Mouse (Mus musculus): Measurements from ENCODE around the gene Gm43517. TPM values are rescaled to one million over a fixed set of nuclear protein-coding genes. Genes with fewer than 3 reads are reported as not detected.

Gm43517 gene
- 0.03 TPM in 1 of 2 replicates, not detected in the other for polyA plus RNA-seq (2012; rRNA removed)
- polyA plus RNA-seq (2014; fragmentation: Nextera tagmentation; extraction: Ambion mirVana): not detected in 2 replicates

- Histone ChIP-seq H3K9me3 (ENCODE audit: control insufficient read depth, low read length) (no peaks in the 10 kb centered on the region), H3K9ac (replicated peaks) (no peak within 1 kb of the TSS), H3K4me2 (ENCODE audit: low read depth) (no peak within 1 kb of the TSS), H3K4me1 (replicated peaks; ENCODE audit: control insufficient read depth in 2 of 2, insufficient read depth in 2 of 2, low read length in 1 of 2) (no peaks in the 10 kb centered on the region), H3K27me3 (ENCODE audit: control insufficient read depth, insufficient read depth, low read length) (peaks cover 76% of the 10 kb centered on the region), H3K27ac (no peak within 1 kb of the TSS), H3K36me3 (replicated peaks; ENCODE audit: control insufficient read depth, insufficient read depth, low read depth) (no peaks in the 10 kb centered on the region), H3K4me3 (ENCODE audit: insufficient read depth in 1 of 2, low read depth in 2 of 2, low read length in 2 of 2) (no peak within 1 kb of the TSS)
- no peak for DNase-seq (ENCODE audit: low read depth in 3 of 3, low spot score in 3 of 3)
- ATAC-seq (ENCODE audit: insufficient read depth): no peak
- 4% methylated on average over 66 of the region's 75 CpGs for WGBS (ENCODE audit: insufficient replicate concordance)
- TF ChIP-seq CTCF (IDR thresholded peaks at IDR 0.05; ENCODE audit: low read depth) (no peak), EP300 (IDR thresholded peaks at IDR 0.05; ENCODE audit: low read depth) (no peak)
Observed at GRCm38 (mm10) chr12:49384876-49385630, at the start of gene Gm43517. Gene Gm43517, plus strand, starts transcription at chr12:49385174.

DNA sequence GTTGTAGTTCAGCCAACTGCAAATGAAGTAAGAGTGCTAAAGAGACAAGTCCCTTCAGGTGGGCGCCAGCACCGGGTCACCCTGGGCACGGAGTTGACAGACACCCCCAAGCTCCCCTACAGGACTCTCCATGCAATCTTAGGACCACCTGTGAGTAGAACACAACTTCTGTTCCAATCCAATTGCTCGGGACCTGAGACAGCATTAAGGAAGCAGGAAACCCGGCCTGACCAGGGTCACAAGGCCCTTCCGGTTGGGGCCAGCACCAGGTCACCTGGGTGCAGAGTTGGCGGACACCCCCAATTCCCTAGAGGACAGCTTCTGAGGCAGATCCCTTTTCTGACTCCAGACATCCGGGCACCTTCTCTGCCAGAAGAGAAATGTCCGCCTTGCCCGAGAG lies 35.3 kb upstream of the Gm43517 start:
- ATAC-seq (ENCODE audit: insufficient read depth): no peak
- Histone ChIP-seq H3K9me3 (ENCODE audit: control insufficient read depth, low read length) (no peaks in the 10 kb centered on the region), H3K9ac (replicated peaks) (no peak overlapping the region), H3K36me3 (replicated peaks; ENCODE audit: control insufficient read depth, insufficient read depth, low read depth) (no peaks in the 10 kb centered on the region), H3K4me3 (ENCODE audit: insufficient read depth in 1 of 2, low read depth in 2 of 2, low read length in 2 of 2) (no peak overlapping the region), H3K27ac (no peak overlapping the region), H3K4me1 (replicated peaks; ENCODE audit: control insufficient read depth in 2 of 2, insufficient read depth in 2 of 2, low read length in 1 of 2) (no peaks in the 10 kb centered on the region), H3K27me3 (ENCODE audit: control insufficient read depth, insufficient read depth, low read length) (no peaks in the 10 kb centered on the region), H3K4me2 (ENCODE audit: low read depth) (no peak overlapping the region)
- DNase-seq (ENCODE audit: low read depth in 3 of 3, low spot score in 3 of 3): no peak
- TF ChIP-seq EP300 (IDR thresholded peaks at IDR 0.05; ENCODE audit: low read depth) (no peak), CTCF (IDR thresholded peaks at IDR 0.05; ENCODE audit: low read depth) (no peak)
- WGBS (ENCODE audit: insufficient replicate concordance): 70% methylated on average over 10 of the region's 10 CpGs

DNA sequence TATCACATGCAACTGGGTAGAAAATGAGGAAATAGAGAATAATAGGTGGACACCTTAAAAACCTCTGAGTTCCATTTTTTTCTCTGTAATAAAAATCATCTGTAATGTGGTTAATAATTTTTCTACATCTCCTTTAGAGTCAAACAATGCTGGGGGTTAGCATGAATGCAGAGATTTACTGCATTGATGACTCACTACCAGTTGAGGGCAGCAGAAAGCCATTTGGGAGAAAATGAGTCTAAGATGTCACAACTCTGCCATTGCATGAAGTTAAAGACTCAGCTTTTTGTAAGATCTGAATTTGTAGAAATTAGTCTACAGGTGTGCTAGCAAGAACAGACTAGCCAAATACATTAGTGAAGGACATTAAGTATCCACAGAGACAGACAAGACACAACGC lies 16.0 kb upstream of the Gm43517 start:
- peaks cover 10% of the 10 kb centered on the region for H3K27me3 ChIP-seq (ENCODE audit: control insufficient read depth, insufficient read depth, low read length)
- no peak for ATAC-seq (ENCODE audit: insufficient read depth)
- 36% methylated on average over 1 of the region's 1 CpGs for WGBS (ENCODE audit: insufficient replicate concordance)

GRCm38 (mm10) chr12:49372170-49372569 lies 12.8 kb upstream of the Gm43517 start:
- Histone ChIP-seq H3K4me1 (replicated peaks; ENCODE audit: control insufficient read depth in 2 of 2, insufficient read depth in 2 of 2, low read length in 1 of 2) (no peaks in the 10 kb centered on the region), H3K36me3 (replicated peaks; ENCODE audit: control insufficient read depth, insufficient read depth, low read depth) (no peaks in the 10 kb centered on the region), H3K4me3 (ENCODE audit: insufficient read depth in 1 of 2, low read depth in 2 of 2, low read length in 2 of 2) (no peak overlapping the region), H3K27me3 (ENCODE audit: control insufficient read depth, insufficient read depth, low read length) (peaks cover 39% of the 10 kb centered on the region), H3K4me2 (ENCODE audit: low read depth) (no peak overlapping the region), H3K27ac (no peak overlapping the region), H3K9me3 (ENCODE audit: control insufficient read depth, low read length) (no peaks in the 10 kb centered on the region), H3K9ac (replicated peaks) (no peak overlapping the region)
- DNase-seq (ENCODE audit: low read depth in 3 of 3, low spot score in 3 of 3) (no peak), ATAC-seq (ENCODE audit: insufficient read depth) (no peak)
- TF ChIP-seq CTCF (IDR thresholded peaks at IDR 0.05; ENCODE audit: low read depth) (no peak), EP300 (IDR thresholded peaks at IDR 0.05; ENCODE audit: low read depth) (no peak)

More for the DNA sequence above, 16.0 kb upstream of the Gm43517 start:
- Histone ChIP-seq H3K9me3 (ENCODE audit: control insufficient read depth, low read length) (no peaks in the 10 kb centered on the region), H3K9ac (replicated peaks) (no peak overlapping the region), H3K4me1 (replicated peaks; ENCODE audit: control insufficient read depth in 2 of 2, insufficient read depth in 2 of 2, low read length in 1 of 2) (no peaks in the 10 kb centered on the region), H3K36me3 (replicated peaks; ENCODE audit: control insufficient read depth, insufficient read depth, low read depth) (no peaks in the 10 kb centered on the region), H3K4me3 (ENCODE audit: insufficient read depth in 1 of 2, low read depth in 2 of 2, low read length in 2 of 2) (no peak overlapping the region), H3K4me2 (ENCODE audit: low read depth) (no peak overlapping the region), H3K27ac (no peak overlapping the region)
- no peak for TF ChIP-seq EP300 (IDR thresholded peaks at IDR 0.05; ENCODE audit: low read depth)
- no peak for TF ChIP-seq CTCF (IDR thresholded peaks at IDR 0.05; ENCODE audit: low read depth)
- DNase-seq (ENCODE audit: low read depth in 3 of 3, low spot score in 3 of 3): no peak

DNA sequence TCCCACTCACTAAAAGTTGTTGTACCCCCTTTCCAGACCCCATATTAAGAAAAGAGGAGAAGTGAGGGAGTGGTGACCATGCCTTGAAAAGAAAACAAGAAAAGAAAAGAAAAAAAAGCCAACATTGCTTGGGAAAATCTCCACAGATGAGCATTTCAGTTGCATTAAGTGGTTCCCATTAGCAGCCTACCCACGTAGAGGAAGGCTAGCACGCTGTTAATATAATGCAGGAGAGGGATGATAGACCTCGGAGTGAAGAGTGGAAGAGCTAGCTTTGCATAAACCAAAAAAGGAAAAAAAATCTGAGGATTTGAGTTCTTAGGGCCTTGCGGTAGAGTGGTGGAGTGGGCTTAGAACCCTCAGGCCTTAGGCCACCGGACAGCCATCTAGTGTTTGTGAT lies 11.8 kb upstream of the Gm43517 start:
- H3K4me3 ChIP-seq (ENCODE audit: insufficient read depth in 1 of 2, low read depth in 2 of 2, low read length in 2 of 2): no peak overlapping the region
- H3K4me2 ChIP-seq (ENCODE audit: low read depth): no peak overlapping the region
- H3K27ac ChIP-seq: no peak overlapping the region
- no peak for DNase-seq (ENCODE audit: low read depth in 3 of 3, low spot score in 3 of 3)
- H3K9me3 ChIP-seq (ENCODE audit: control insufficient read depth, low read length): no peaks in the 10 kb centered on the region
- no peak for TF ChIP-seq CTCF (IDR thresholded peaks at IDR 0.05; ENCODE audit: low read depth)
- no peak for TF ChIP-seq EP300 (IDR thresholded peaks at IDR 0.05; ENCODE audit: low read depth)
- no peaks in the 10 kb centered on the region for H3K4me1 ChIP-seq (replicated peaks; ENCODE audit: control insufficient read depth in 2 of 2, insufficient read depth in 2 of 2, low read length in 1 of 2)
- no peaks in the 10 kb centered on the region for H3K36me3 ChIP-seq (replicated peaks; ENCODE audit: control insufficient read depth, insufficient read depth, low read depth)
- no peak overlapping the region for H3K9ac ChIP-seq (replicated peaks)
- 6% methylated on average over 5 of the region's 5 CpGs for WGBS (ENCODE audit: insufficient replicate concordance)
- H3K27me3 ChIP-seq (ENCODE audit: control insufficient read depth, insufficient read depth, low read length): peaks cover 49% of the 10 kb centered on the region
- ATAC-seq (ENCODE audit: insufficient read depth): no peak
